Mouse (Mus musculus) heart, adult 2 months (tissue): ENCODE results near the gene Olfr1039.

Experiments
- CTCF ChIP-seq: fragments of 200-600 bp; IDR thresholded peaks from 2 replicates; pipeline ENCODE4 v1.8.1; 2022; ENCODE audit warnings: antibody characterized with exemption, mild to moderate bottlenecking, moderate library complexity
- EP300 ChIP-seq: fragments of 200-500 bp; IDR thresholded peaks from 2 replicates; pipeline ENCODE4 v1.6.1; 2011; ENCODE audit warnings: low read depth, low read length, control low read depth; ENCODE audit not compliant: insufficient read depth
- POLR2A ChIP-seq: fragments of 200-500 bp; IDR thresholded peaks from 2 replicates; pipeline ENCODE4 v1.6.1; 2011; ENCODE audit warnings: mild to moderate bottlenecking, low read depth, low read length, control low read depth; ENCODE audit not compliant: insufficient read depth

- TF ChIP-seq CTCF: no peak
- TF ChIP-seq POLR2A: no peak
- no peak for TF ChIP-seq EP300
Measured at GRCm38 (mm10) chr2:86167422-86167821, 31.7 kb upstream of the Olfr1039 start, which contains the start of gene Olfr1043.
